Mouse (Mus musculus): ENCODE measurements around the gene Chd9. TPM values are rescaled to one million over a fixed set of nuclear protein-coding genes. Genes with fewer than 3 reads are reported as not detected.

Gene Chd9
- polyA plus RNA-seq, 1 experiment: 68.2 TPM

DNA sequence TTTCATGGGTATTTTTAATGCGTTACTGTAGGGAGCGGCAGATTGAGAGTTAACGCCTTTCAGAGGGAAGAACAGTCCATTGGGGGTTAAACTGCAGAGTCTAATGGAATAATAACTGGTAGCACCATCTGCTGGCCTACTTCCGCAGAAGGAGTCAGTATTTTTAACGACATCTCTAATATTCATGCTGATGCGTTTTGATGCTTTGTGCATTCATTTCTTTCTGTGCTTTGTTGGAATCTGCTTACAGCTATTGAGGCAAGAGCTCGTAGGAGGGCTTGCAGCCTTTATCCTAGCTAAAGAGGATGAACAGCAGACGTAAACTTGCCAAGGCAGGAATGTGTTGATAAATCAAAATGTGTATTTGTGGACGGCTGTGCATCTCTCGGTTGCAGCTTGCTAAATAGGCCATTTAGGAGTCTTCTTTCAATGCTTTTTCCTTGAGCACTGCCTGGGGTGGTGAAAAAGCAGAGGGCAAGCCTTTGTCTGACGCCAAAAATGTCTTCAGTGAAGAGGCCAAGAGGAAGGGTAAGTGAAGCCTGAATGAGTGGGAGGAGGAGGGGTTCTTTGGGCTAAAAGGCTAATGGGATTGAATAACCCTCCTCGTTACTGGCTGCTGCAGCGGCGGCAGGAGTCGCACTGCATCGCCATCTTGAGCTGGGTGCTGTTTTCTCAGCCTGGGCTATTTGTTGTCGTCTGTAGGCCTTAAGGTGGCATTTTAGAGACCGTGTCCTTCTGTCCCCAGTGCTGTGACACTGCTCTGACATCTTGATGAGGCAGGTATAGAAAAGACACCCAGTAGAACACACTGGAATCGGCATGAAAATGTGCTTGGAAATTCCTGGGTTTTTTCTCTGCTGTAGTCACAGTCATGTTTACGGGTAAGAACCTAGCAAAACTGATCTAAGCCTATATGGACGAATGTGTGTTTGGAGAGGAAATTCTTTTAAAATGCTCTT, 126.9 kb downstream of the Chd9 start:
- TF ChIP-seq POLR2A (IDR thresholded peaks at IDR 0.05; ENCODE audit: low read depth, low read length): peak; percentile 34; the same call in 1 of the 2 replicates
- TF ChIP-seq CTCF (IDR thresholded peaks at IDR 0.05; ENCODE audit: extremely low read depth, insufficient read depth, insufficient read length, insufficient replicate concordance): no peak; the same call in 1 of the 2 replicates
- peak overlapping the region; percentile 67 for H3K4me3 ChIP-seq (ENCODE audit: extremely low read depth, insufficient read depth, insufficient read length)
- under 1% methylated on average over 21 of the region's 21 CpGs for whole genome bisulfite sequencing
- no peaks in the 10 kb centered on the region for H3K27me3 ChIP-seq (ENCODE audit: control insufficient read depth, insufficient read depth, low read length)
- H3K36me3 ChIP-seq (ENCODE audit: control insufficient read depth, insufficient read depth, low read length): 0 out of 2 replicates have a peak, but pooled peaks cover 1% of the 10 kb centered on the region
- DNase-seq (ENCODE audit: low read depth in 1 of 2, low spot score in 2 of 2): peak; percentile 47 to 56
- H3K4me1 ChIP-seq (ENCODE audit: control insufficient read depth, insufficient read depth, insufficient read length): peaks cover 3% of the 10 kb centered on the region
- H3K27ac ChIP-seq (ENCODE audit: insufficient read depth, low read length): peak overlapping the region; percentile 93

GRCm38 (mm10) chr8:90955761-90956136, 127.6 kb downstream of the Chd9 start:
- Histone ChIP-seq H3K4me1 (ENCODE audit: control insufficient read depth, insufficient read depth, insufficient read length) (peaks cover 3% of the 10 kb centered on the region), H3K36me3 (ENCODE audit: control insufficient read depth, insufficient read depth, low read length) (0 out of 2 replicates have a peak, but pooled peaks cover 1% of the 10 kb centered on the region), H3K27ac (ENCODE audit: insufficient read depth, low read length) (no peak overlapping the region; the same call in 1 of the 2 replicates), H3K27me3 (ENCODE audit: control insufficient read depth, insufficient read depth, low read length) (no peaks in the 10 kb centered on the region), H3K4me3 (ENCODE audit: extremely low read depth, insufficient read depth, insufficient read length) (peak overlapping the region; percentile 67; the same call in 1 of the 2 replicates)
- TF ChIP-seq POLR2A (IDR thresholded peaks at IDR 0.05; ENCODE audit: low read depth, low read length) (no peak), CTCF (IDR thresholded peaks at IDR 0.05; ENCODE audit: extremely low read depth, insufficient read depth, insufficient read length, insufficient replicate concordance) (no peak)
- no peak for DNase-seq (ENCODE audit: low read depth in 1 of 2, low spot score in 2 of 2)

DNA sequence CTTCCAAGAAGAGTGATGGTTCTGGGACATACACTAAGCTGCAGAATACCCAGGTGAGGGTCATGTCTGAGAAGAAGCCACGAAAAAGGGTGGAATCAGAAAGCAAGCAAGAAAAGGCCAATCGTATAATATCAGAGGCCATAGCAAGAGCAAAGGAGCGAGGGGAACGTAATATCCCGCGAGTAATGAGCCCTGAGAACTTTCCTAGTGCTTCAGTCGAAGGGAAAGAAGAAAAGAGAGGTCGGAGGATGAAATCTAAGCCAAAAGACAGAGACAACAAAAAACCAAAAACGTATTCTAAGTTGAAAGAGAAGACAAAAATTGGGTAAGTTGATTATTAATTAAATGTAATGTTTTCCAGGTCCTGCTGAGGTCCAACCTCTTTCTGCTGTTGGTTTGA, 128.2 kb downstream of the Chd9 start:
- H3K27me3 ChIP-seq (ENCODE audit: control insufficient read depth, insufficient read depth, low read length): no peaks in the 10 kb centered on the region
- H3K27ac ChIP-seq (ENCODE audit: insufficient read depth, low read length): no peak overlapping the region
- WGBS: 31% methylated on average over 9 of the region's 9 CpGs
- H3K4me3 ChIP-seq (ENCODE audit: extremely low read depth, insufficient read depth, insufficient read length): no peak overlapping the region
- H3K36me3 ChIP-seq (ENCODE audit: control insufficient read depth, insufficient read depth, low read length): 0 out of 2 replicates have a peak, but pooled peaks cover 1% of the 10 kb centered on the region
- DNase-seq (ENCODE audit: low read depth in 1 of 2, low spot score in 2 of 2): no peak
- TF ChIP-seq CTCF (IDR thresholded peaks at IDR 0.05; ENCODE audit: extremely low read depth, insufficient read depth, insufficient read length, insufficient replicate concordance) (no peak), POLR2A (IDR thresholded peaks at IDR 0.05; ENCODE audit: low read depth, low read length) (no peak)
- H3K4me1 ChIP-seq (ENCODE audit: control insufficient read depth, insufficient read depth, insufficient read length): peaks cover 3% of the 10 kb centered on the region

GRCm38 (mm10) chr8:90957711-90958110, 129.6 kb downstream of the Chd9 start:
- H3K4me3 ChIP-seq (ENCODE audit: extremely low read depth, insufficient read depth, insufficient read length): no peak overlapping the region
- DNase-seq (ENCODE audit: low read depth in 1 of 2, low spot score in 2 of 2): no peak
- H3K4me1 ChIP-seq (ENCODE audit: control insufficient read depth, insufficient read depth, insufficient read length): peaks cover 3% of the 10 kb centered on the region
- no peaks in the 10 kb centered on the region for H3K27me3 ChIP-seq (ENCODE audit: control insufficient read depth, insufficient read depth, low read length)
- no peak for TF ChIP-seq POLR2A (IDR thresholded peaks at IDR 0.05; ENCODE audit: low read depth, low read length)
- TF ChIP-seq CTCF (IDR thresholded peaks at IDR 0.05; ENCODE audit: extremely low read depth, insufficient read depth, insufficient read length, insufficient replicate concordance): no peak
- no peak overlapping the region for H3K27ac ChIP-seq (ENCODE audit: insufficient read depth, low read length)
- no peaks in the 10 kb centered on the region for H3K36me3 ChIP-seq (ENCODE audit: control insufficient read depth, insufficient read depth, low read length)

DNA sequence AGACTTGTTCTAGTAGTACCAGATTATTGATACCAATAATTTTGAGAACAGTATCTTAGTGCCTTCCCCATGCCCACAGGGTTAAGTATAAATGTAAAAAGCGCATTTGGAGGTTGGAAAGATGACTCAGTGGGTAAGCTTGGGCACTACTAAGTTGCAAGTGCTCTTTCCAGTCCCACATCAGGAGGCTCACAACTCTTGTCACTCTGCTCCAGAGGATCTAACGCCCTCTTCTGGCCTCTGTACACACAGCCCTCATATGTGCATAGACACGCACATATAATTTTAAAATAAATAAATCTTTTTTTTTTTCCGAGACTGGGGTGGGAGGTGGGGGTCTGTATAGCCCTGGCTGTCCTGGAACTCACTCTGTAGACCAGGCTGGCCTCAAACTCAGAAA, 131.6 kb downstream of the Chd9 start:
- Histone ChIP-seq H3K4me1 (ENCODE audit: control insufficient read depth, insufficient read depth, insufficient read length) (peaks cover 3% of the 10 kb centered on the region), H3K27me3 (ENCODE audit: control insufficient read depth, insufficient read depth, low read length) (no peaks in the 10 kb centered on the region), H3K4me3 (ENCODE audit: extremely low read depth, insufficient read depth, insufficient read length) (no peak overlapping the region), H3K36me3 (ENCODE audit: control insufficient read depth, insufficient read depth, low read length) (no peaks in the 10 kb centered on the region), H3K27ac (ENCODE audit: insufficient read depth, low read length) (no peak overlapping the region)
- 91% methylated on average over 4 of the region's 4 CpGs for WGBS
- TF ChIP-seq CTCF (IDR thresholded peaks at IDR 0.05; ENCODE audit: extremely low read depth, insufficient read depth, insufficient read length, insufficient replicate concordance) (no peak), POLR2A (IDR thresholded peaks at IDR 0.05; ENCODE audit: low read depth, low read length) (no peak)
- DNase-seq (ENCODE audit: low read depth in 1 of 2, low spot score in 2 of 2): no peak

DNA sequence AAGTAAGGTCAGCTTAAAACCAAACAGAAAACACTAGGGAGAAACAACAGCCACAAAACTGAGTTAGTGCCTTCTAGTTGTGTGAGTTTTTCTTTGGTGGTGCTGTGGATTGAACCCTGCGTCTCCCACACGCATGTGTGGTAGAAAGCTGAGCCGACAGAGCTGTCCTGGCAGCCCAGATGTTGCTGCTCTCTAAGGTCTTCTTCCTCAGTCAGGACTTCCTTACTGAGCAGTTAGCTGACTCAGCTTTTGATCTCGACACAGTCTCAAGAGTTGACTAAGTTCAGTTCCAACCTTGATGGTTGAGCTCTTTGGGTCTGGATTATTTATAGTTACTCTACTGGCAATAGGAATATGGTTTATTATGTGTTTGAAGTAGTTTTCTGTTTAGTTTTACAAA, 133.5 kb downstream of the Chd9 start:
- Histone ChIP-seq H3K4me1 (ENCODE audit: control insufficient read depth, insufficient read depth, insufficient read length) (no peaks in the 10 kb centered on the region; the same call in none of the 2 replicates), H3K4me3 (ENCODE audit: extremely low read depth, insufficient read depth, insufficient read length) (no peak overlapping the region), H3K27me3 (ENCODE audit: control insufficient read depth, insufficient read depth, low read length) (no peaks in the 10 kb centered on the region), H3K36me3 (ENCODE audit: control insufficient read depth, insufficient read depth, low read length) (no peaks in the 10 kb centered on the region), H3K27ac (ENCODE audit: insufficient read depth, low read length) (no peak overlapping the region)
- TF ChIP-seq CTCF (IDR thresholded peaks at IDR 0.05; ENCODE audit: extremely low read depth, insufficient read depth, insufficient read length, insufficient replicate concordance) (no peak), POLR2A (IDR thresholded peaks at IDR 0.05; ENCODE audit: low read depth, low read length) (no peak)
- 8% methylated on average over 4 of the region's 4 CpGs for WGBS
- DNase-seq (ENCODE audit: low read depth in 1 of 2, low spot score in 2 of 2): no peak

DNA sequence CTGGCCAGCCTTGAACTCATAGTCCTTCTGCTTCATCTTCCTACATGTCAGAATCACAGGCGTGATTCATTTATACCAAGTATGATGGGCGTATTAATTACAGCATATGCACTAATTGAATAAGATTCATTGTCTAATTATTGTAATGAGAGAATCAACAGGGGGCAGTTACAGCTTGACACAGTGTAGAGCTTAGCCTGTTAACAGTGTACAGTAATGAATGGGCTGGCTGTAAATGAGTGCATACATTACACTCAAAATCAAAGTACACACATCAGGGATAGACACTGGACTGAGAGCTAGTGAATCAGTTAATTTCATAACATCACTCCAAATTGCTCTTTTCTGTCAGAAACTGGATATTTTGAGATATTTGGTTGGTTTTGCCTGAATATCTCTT, 135.9 kb downstream of the Chd9 start:
- WGBS: 90% methylated on average over 2 of the region's 2 CpGs
- Histone ChIP-seq H3K27ac (ENCODE audit: insufficient read depth, low read length) (no peak overlapping the region), H3K27me3 (ENCODE audit: control insufficient read depth, insufficient read depth, low read length) (no peaks in the 10 kb centered on the region), H3K4me3 (ENCODE audit: extremely low read depth, insufficient read depth, insufficient read length) (no peak overlapping the region), H3K36me3 (ENCODE audit: control insufficient read depth, insufficient read depth, low read length) (no peaks in the 10 kb centered on the region), H3K4me1 (ENCODE audit: control insufficient read depth, insufficient read depth, insufficient read length) (no peaks in the 10 kb centered on the region; the same call in 1 of the 2 replicates)
- DNase-seq (ENCODE audit: low read depth in 1 of 2, low spot score in 2 of 2): no peak
- TF ChIP-seq CTCF (IDR thresholded peaks at IDR 0.05; ENCODE audit: extremely low read depth, insufficient read depth, insufficient read length, insufficient replicate concordance): no peak
- no peak for TF ChIP-seq POLR2A (IDR thresholded peaks at IDR 0.05; ENCODE audit: low read depth, low read length)

Data from spleen, adult 2 months (tissue).